ENCODE assay signal across 9 mouse cellular contexts in the genomic region with DNA sequence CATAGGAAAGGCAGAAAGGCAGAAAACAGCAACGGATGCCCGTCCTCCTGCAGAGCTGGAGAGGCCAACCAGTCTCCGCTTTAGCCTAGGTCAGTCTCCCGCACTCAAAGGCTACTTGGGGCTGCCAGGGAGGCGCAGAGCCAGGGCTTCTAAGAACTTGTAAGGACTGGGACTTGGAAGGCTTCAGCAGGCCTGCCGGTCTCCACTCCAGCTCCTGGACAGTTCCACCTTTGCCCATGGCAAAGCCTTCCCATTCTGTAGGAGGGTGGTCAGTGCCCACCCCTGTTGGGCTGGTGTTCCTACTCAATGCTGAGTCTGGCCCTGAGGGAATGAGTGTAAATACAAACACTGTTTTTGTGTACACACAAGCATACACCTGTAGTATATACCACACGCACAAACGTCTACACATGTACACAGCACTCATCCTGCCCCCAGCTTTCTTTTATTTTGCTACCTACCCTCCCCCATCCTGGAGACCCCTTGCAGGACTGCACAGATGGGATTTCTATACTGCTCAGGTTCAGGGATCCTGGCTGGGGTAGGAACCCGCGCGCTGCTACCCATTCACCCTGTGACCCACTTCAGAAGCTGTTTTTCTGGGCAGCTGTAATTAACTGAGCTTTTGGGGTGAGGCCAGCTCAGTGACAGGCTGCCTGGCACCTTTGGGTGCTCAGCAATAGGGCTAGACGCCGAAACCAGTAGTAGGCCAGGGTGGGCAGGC. TPM values are rescaled to one million over a fixed set of nuclear protein-coding genes. Genes with fewer than 3 reads are reported as not detected.
DNase-seq lines count a peak whose midpoint lies in the region; ATAC-seq and TF ChIP-seq lines count a peak whose summit lies in the region.
"Had no signal": no experiment of that assay in that cellular context is flagged by ENCODE, and none has a peak within 500 bp of the region (broad histone marks: within the 10 kb centered on the region; RNA-seq: fewer than 3 reads in every experiment).

No protein-coding gene starts in this region.

- peak; percentile 37 to 43 for DNase-seq in cerebellum, postnatal 14 days
- no peak for DNase-seq in cerebellum, adult 11 months
- DNase-seq in Patski (ENCODE audit: low read depth, low spot score), result no peak
- DNase-seq in gastrocnemius, adult 2 months, result peak; percentile 85
- no peak for DNase-seq in spleen, postnatal 4 days (ENCODE audit: low spot score in 2 of 2)
- DNase-seq in layer of hippocampus, adult 8-10 months (ENCODE audit: low spot score in 2 of 2), result no peak

- peak overlapping the region; percentile 47 for H3K4me2 ChIP-seq in intestine, embryonic 15.5 days (replicated peaks)
- no peak overlapping the region for H3K4me2 ChIP-seq in midbrain, embryonic 16.5 days (ENCODE audit: low read length)

- 62% methylated on average over 13 of the region's 13 CpGs for WGBS in intestine, embryonic 15.5 days
- 45% methylated on average over 13 of the region's 13 CpGs for WGBS in midbrain, embryonic 16.5 days

- peak; percentile 65 for ATAC-seq in Patski
- ATAC-seq in intestine, embryonic 15.5 days, result 0 out of 2 replicates have a peak, but pooled peaks have one; percentile 1
- 0 out of 2 replicates have a peak, but pooled peaks have one; percentile 14 for ATAC-seq in midbrain, embryonic 16.5 days

- no peaks in the 10 kb centered on the region for H3K27me3 ChIP-seq in Patski
- no peaks in the 10 kb centered on the region for H3K27me3 ChIP-seq in intestine, embryonic 15.5 days (replicated peaks)
- H3K27me3 ChIP-seq in midbrain, embryonic 16.5 days (ENCODE audit: control insufficient read depth, insufficient read depth, low read depth, low read length), result no peaks in the 10 kb centered on the region

- no peaks in the 10 kb centered on the region for H3K9me3 ChIP-seq in intestine, embryonic 15.5 days
- H3K9me3 ChIP-seq in midbrain, embryonic 16.5 days (replicated peaks; ENCODE audit: control insufficient read depth, low read length, poor library complexity, severe bottlenecking), result no peaks in the 10 kb centered on the region

- POLR2A ChIA-PET in Patski (lab: Charles Lee), result no interaction called here

- H3K4me3 ChIP-seq in gastrocnemius, adult 2 months, result no peak overlapping the region; the same call in 1 of the 2 replicates
- no peak overlapping the region for H3K4me3 ChIP-seq in intestine, embryonic 15.5 days (replicated peaks)
- H3K4me3 ChIP-seq in midbrain, embryonic 16.5 days (ENCODE audit: low read depth, low read length), result no peak overlapping the region

- in situ Hi-C loops in Patski (cut with MboI; ENCODE audit: low pct_unique_long_range_greater_than_20kb), result no loop called here

- intact Hi-C loops in gastrocnemius, adult 2 months (cut with DNase I), result loop anchor here (10.0 kb wide), 1 partner anchor 129 kb away; no protein-coding TSS in a partner anchor

- CTCF ChIA-PET in Patski (lab: Charles Lee), result interaction anchor here (1.1 to 2.1 kb wide), 5 partner anchors 10 to 109 kb away, joined by 3 to 4 read pairs (median 3); no protein-coding TSS in a partner anchor

- no peak for TF ChIP-seq CTCF in Patski (IDR thresholded peaks at IDR 0.05)
- no peak for TF ChIP-seq CTCF in gastrocnemius, adult 2 months (IDR thresholded peaks at IDR 0.05)

- 0 out of 2 replicates have a peak overlapping the region, but pooled peaks have one; percentile 3 for H3K9ac ChIP-seq in intestine, embryonic 15.5 days
- H3K9ac ChIP-seq in midbrain, embryonic 16.5 days (ENCODE audit: low read depth, low read length), result 0 out of 2 replicates have a peak overlapping the region, but pooled peaks have one; percentile 12

- H3K36me3 ChIP-seq in intestine, embryonic 15.5 days, result no peaks in the 10 kb centered on the region
- no peaks in the 10 kb centered on the region for H3K36me3 ChIP-seq in midbrain, embryonic 16.5 days (ENCODE audit: control insufficient read depth, insufficient read depth, low read length)
- H3K36me3 ChIP-seq: G1E had no signal

- H3K27ac ChIP-seq in gastrocnemius, adult 2 months, result peak overlapping the region; percentile 89
- H3K27ac ChIP-seq in intestine, embryonic 15.5 days, result peak overlapping the region; percentile 82
- no peak overlapping the region for H3K27ac ChIP-seq in midbrain, embryonic 16.5 days (ENCODE audit: low read length)

- H3K4me1 ChIP-seq in intestine, embryonic 15.5 days (replicated peaks), result peaks cover 53% of the 10 kb centered on the region
- peaks cover 20% of the 10 kb centered on the region for H3K4me1 ChIP-seq in midbrain, embryonic 16.5 days (ENCODE audit: control insufficient read depth, insufficient read depth, low read length)

RNA-seq across cellular contexts. Expression of a gene that starts 25.5 kb away (rescaled TPM):
- polyA plus RNA-seq in Patski (2021), result 25.5 TPM
- total RNA-seq in gastrocnemius, adult 2 months (2021), result 10 to 100 TPM; 77.2 to 95.0 TPM
- 33.1 and 35.5 TPM in 2 replicates for polyA plus RNA-seq in intestine, embryonic 15.5 days (2015; fragmentation: Nextera tagmentation; extraction: Ambion mirVana)
- polyA plus RNA-seq in midbrain, embryonic 16.5 days (2015; fragmentation: Nextera tagmentation; extraction: Ambion mirVana), result 15.3 and 15.4 TPM in 2 replicates
- total RNA-seq in layer of hippocampus, adult 8-10 months (2022), result 10 to 100 TPM; 38.2 to 46.4 (median 39.6) TPM

Comparison
In these comparisons a context has a peak if more than half of its experiments do, and no peak if none do; other contexts are left out.
1. DNase-seq: peak in cerebellum, postnatal 14 days (2 of 2) and gastrocnemius, adult 2 months (single experiment); none in cerebellum, adult 11 months (single experiment), Patski (single experiment), spleen, postnatal 4 days (0 of 2) and layer of hippocampus, adult 8-10 months (0 of 2).
2. ATAC-seq: peak in every context shown above with its lines; median percentile 65 in Patski; 14 in midbrain, embryonic 16.5 days; 1 in intestine, embryonic 15.5 days.